Mouse (Mus musculus): ENCODE measurements at regions not wholly inside any gene's neighbourhood (a gene's known extent, or its start where the extent isn't known, plus 50 kb on each side); places are given as distances from the start of the nearest gene placed in this dataset.

- Histone ChIP-seq H3K27ac (ENCODE audit: low read depth, low read length) (no peak overlapping the region), H3K4me1 (replicated peaks; ENCODE audit: control insufficient read depth, insufficient read depth, low read length) (no peaks in the 10 kb centered on the region), H3K9me3 (ENCODE audit: control insufficient read depth, low read length) (no peaks in the 10 kb centered on the region), H3K4me2 (ENCODE audit: low read depth, low read length, severe bottlenecking) (no peak overlapping the region), H3K27me3 (ENCODE audit: control insufficient read depth, insufficient read depth, low read length) (no peaks in the 10 kb centered on the region), H3K9ac (ENCODE audit: low read length) (no peak overlapping the region), H3K4me3 (ENCODE audit: low read depth, low read length) (no peak overlapping the region), H3K36me3 (ENCODE audit: control insufficient read depth, insufficient read depth, low read length) (no peaks in the 10 kb centered on the region)
- no peak for DNase-seq (ENCODE audit: low spot score)
- no peak for ATAC-seq (replicated peaks; ENCODE audit: low FRiP score)
- 83% methylated on average over 1 of the region's 1 CpGs for WGBS
These were observed 98.7 kb upstream of the Tbl1xr1 start for GRCm38 (mm10) chr3:21977775-21978174.

- H3K4me1 ChIP-seq (replicated peaks; ENCODE audit: control insufficient read depth, insufficient read depth, low read length): no peaks in the 10 kb centered on the region
- ATAC-seq (replicated peaks; ENCODE audit: low FRiP score) (no peak), DNase-seq (ENCODE audit: low spot score) (no peak)
- WGBS: 88% methylated on average over 8 of the region's 8 CpGs
- H3K9ac ChIP-seq (ENCODE audit: low read length): no peak overlapping the region
- H3K27ac ChIP-seq (ENCODE audit: low read depth, low read length): no peak overlapping the region
- no peaks in the 10 kb centered on the region for H3K27me3 ChIP-seq (ENCODE audit: control insufficient read depth, insufficient read depth, low read length)
- no peaks in the 10 kb centered on the region for H3K36me3 ChIP-seq (ENCODE audit: control insufficient read depth, insufficient read depth, low read length)
- no peaks in the 10 kb centered on the region for H3K9me3 ChIP-seq (ENCODE audit: control insufficient read depth, low read length)
- H3K4me2 ChIP-seq (ENCODE audit: low read depth, low read length, severe bottlenecking): no peak overlapping the region
- H3K4me3 ChIP-seq (ENCODE audit: low read depth, low read length): no peak overlapping the region
These were observed 93.5 kb upstream of the Tbl1xr1 start for GRCm38 (mm10) chr3:21982991-21983390.

- DNase-seq (ENCODE audit: low spot score): no peak
- no peaks in the 10 kb centered on the region for H3K36me3 ChIP-seq (ENCODE audit: control insufficient read depth, insufficient read depth, low read length)
- no peak overlapping the region for H3K4me3 ChIP-seq (ENCODE audit: low read depth, low read length)
- no peak for ATAC-seq (replicated peaks; ENCODE audit: low FRiP score)
- H3K9me3 ChIP-seq (ENCODE audit: control insufficient read depth, low read length): no peaks in the 10 kb centered on the region
- no peak overlapping the region for H3K27ac ChIP-seq (ENCODE audit: low read depth, low read length)
- 26% methylated on average over 2 of the region's 2 CpGs for WGBS
- no peak overlapping the region for H3K4me2 ChIP-seq (ENCODE audit: low read depth, low read length, severe bottlenecking)
- H3K27me3 ChIP-seq (ENCODE audit: control insufficient read depth, insufficient read depth, low read length): no peaks in the 10 kb centered on the region
- H3K4me1 ChIP-seq (replicated peaks; ENCODE audit: control insufficient read depth, insufficient read depth, low read length): no peaks in the 10 kb centered on the region
- no peak overlapping the region for H3K9ac ChIP-seq (ENCODE audit: low read length)
These were observed 92.3 kb upstream of the Tbl1xr1 start for GRCm38 (mm10) chr3:21983993-21984725.

GRCm38 (mm10) chr3:21984807-21985206, 91.6 kb upstream of the Tbl1xr1 start:
- Histone ChIP-seq H3K9me3 (ENCODE audit: control insufficient read depth, low read length) (no peaks in the 10 kb centered on the region), H3K4me2 (ENCODE audit: low read depth, low read length, severe bottlenecking) (no peak overlapping the region), H3K27ac (ENCODE audit: low read depth, low read length) (no peak overlapping the region), H3K9ac (ENCODE audit: low read length) (no peak overlapping the region), H3K36me3 (ENCODE audit: control insufficient read depth, insufficient read depth, low read length) (no peaks in the 10 kb centered on the region), H3K27me3 (ENCODE audit: control insufficient read depth, insufficient read depth, low read length) (no peaks in the 10 kb centered on the region), H3K4me3 (ENCODE audit: low read depth, low read length) (no peak overlapping the region), H3K4me1 (replicated peaks; ENCODE audit: control insufficient read depth, insufficient read depth, low read length) (no peaks in the 10 kb centered on the region)
- ATAC-seq (replicated peaks; ENCODE audit: low FRiP score) (no peak), DNase-seq (ENCODE audit: low spot score) (no peak)
- 63% methylated on average over 2 of the region's 2 CpGs for WGBS

- Histone ChIP-seq H3K27me3 (ENCODE audit: control insufficient read depth, insufficient read depth, low read length) (no peaks in the 10 kb centered on the region), H3K36me3 (ENCODE audit: control insufficient read depth, insufficient read depth, low read length) (no peaks in the 10 kb centered on the region), H3K4me1 (replicated peaks; ENCODE audit: control insufficient read depth, insufficient read depth, low read length) (no peaks in the 10 kb centered on the region), H3K4me3 (ENCODE audit: low read depth, low read length) (no peak overlapping the region), H3K4me2 (ENCODE audit: low read depth, low read length, severe bottlenecking) (no peak overlapping the region), H3K9me3 (ENCODE audit: control insufficient read depth, low read length) (no peaks in the 10 kb centered on the region), H3K27ac (ENCODE audit: low read depth, low read length) (no peak overlapping the region), H3K9ac (ENCODE audit: low read length) (no peak overlapping the region)
- ATAC-seq (replicated peaks; ENCODE audit: low FRiP score): no peak
- DNase-seq (ENCODE audit: low spot score): no peak
- WGBS: 89% methylated on average over 5 of the region's 5 CpGs
These were observed 90.1 kb upstream of the Tbl1xr1 start for GRCm38 (mm10) chr3:21986164-21986892.

- Histone ChIP-seq H3K9me3 (ENCODE audit: control insufficient read depth, low read length) (no peaks in the 10 kb centered on the region), H3K4me1 (replicated peaks; ENCODE audit: control insufficient read depth, insufficient read depth, low read length) (no peaks in the 10 kb centered on the region), H3K4me3 (ENCODE audit: low read depth, low read length) (no peak overlapping the region), H3K36me3 (ENCODE audit: control insufficient read depth, insufficient read depth, low read length) (no peaks in the 10 kb centered on the region), H3K27me3 (ENCODE audit: control insufficient read depth, insufficient read depth, low read length) (no peaks in the 10 kb centered on the region), H3K4me2 (ENCODE audit: low read depth, low read length, severe bottlenecking) (no peak overlapping the region), H3K27ac (ENCODE audit: low read depth, low read length) (no peak overlapping the region), H3K9ac (ENCODE audit: low read length) (no peak overlapping the region)
- DNase-seq (ENCODE audit: low spot score) (no peak), ATAC-seq (replicated peaks; ENCODE audit: low FRiP score) (no peak)
- 91% methylated on average over 2 of the region's 2 CpGs for WGBS
These were observed 89.6 kb upstream of the Tbl1xr1 start for GRCm38 (mm10) chr3:21986893-21987250.

- Histone ChIP-seq H3K36me3 (ENCODE audit: control insufficient read depth, insufficient read depth, low read length) (no peaks in the 10 kb centered on the region), H3K4me3 (ENCODE audit: low read depth, low read length) (no peak overlapping the region), H3K27me3 (ENCODE audit: control insufficient read depth, insufficient read depth, low read length) (no peaks in the 10 kb centered on the region), H3K9ac (ENCODE audit: low read length) (no peak overlapping the region), H3K4me2 (ENCODE audit: low read depth, low read length, severe bottlenecking) (no peak overlapping the region), H3K4me1 (replicated peaks; ENCODE audit: control insufficient read depth, insufficient read depth, low read length) (no peaks in the 10 kb centered on the region), H3K9me3 (ENCODE audit: control insufficient read depth, low read length) (no peaks in the 10 kb centered on the region), H3K27ac (ENCODE audit: low read depth, low read length) (no peak overlapping the region)
- ATAC-seq (replicated peaks; ENCODE audit: low FRiP score) (no peak), DNase-seq (ENCODE audit: low spot score) (no peak)
- 90% methylated on average over 5 of the region's 5 CpGs for WGBS
These were observed 88.9 kb upstream of the Tbl1xr1 start for GRCm38 (mm10) chr3:21987455-21988009.

- H3K36me3 ChIP-seq (ENCODE audit: control insufficient read depth, insufficient read depth, low read length): no peaks in the 10 kb centered on the region
- H3K4me3 ChIP-seq (ENCODE audit: low read depth, low read length): no peak overlapping the region
- no peaks in the 10 kb centered on the region for H3K9me3 ChIP-seq (ENCODE audit: control insufficient read depth, low read length)
- ATAC-seq (replicated peaks; ENCODE audit: low FRiP score): no peak
- H3K9ac ChIP-seq (ENCODE audit: low read length): no peak overlapping the region
- H3K4me1 ChIP-seq (replicated peaks; ENCODE audit: control insufficient read depth, insufficient read depth, low read length): no peaks in the 10 kb centered on the region
- no peaks in the 10 kb centered on the region for H3K27me3 ChIP-seq (ENCODE audit: control insufficient read depth, insufficient read depth, low read length)
- no peak for DNase-seq (ENCODE audit: low spot score)
- H3K27ac ChIP-seq (ENCODE audit: low read depth, low read length): no peak overlapping the region
- WGBS: 86% methylated on average over 8 of the region's 8 CpGs
- H3K4me2 ChIP-seq (ENCODE audit: low read depth, low read length, severe bottlenecking): no peak overlapping the region
These were observed 88.4 kb upstream of the Tbl1xr1 start for GRCm38 (mm10) chr3:21988010-21988531.

All from forebrain, embryonic 11.5 days (tissue).